In the genomic region with DNA sequence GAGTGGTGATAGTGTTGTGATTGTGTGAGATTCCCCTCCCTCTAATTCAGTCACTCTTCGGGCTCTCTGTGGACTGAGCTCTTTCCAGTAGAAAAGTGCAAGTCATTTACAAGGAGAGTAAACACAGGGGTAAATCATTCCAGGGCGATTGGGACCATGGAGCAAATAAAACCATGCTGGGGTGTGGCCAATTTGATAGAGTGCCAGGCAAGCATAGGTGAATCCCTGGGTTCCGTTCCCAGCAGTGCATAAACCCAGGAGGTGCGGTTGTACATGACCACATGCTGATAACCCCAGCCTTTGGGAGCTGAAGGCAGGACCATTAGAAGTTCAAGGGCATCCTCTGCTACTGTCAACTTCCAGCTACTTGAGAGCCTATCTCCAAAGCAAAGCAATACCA, we compare ENCODE assay signal across 9 mouse cellular contexts. TPM values are rescaled to one million over a fixed set of nuclear protein-coding genes. Genes with fewer than 3 reads are reported as not detected.
A peak's percentile ranks its signal among the peaks of the same experiment; 100 is the strongest.
DNase-seq lines count a peak whose midpoint lies in the region; ATAC-seq lines count a peak whose summit lies in the region.
"Had no signal": no experiment of that assay in that cellular context is flagged by ENCODE, and none has a peak within 500 bp of the region (broad histone marks: within the 10 kb centered on the region; RNA-seq: fewer than 3 reads in every experiment).

No protein-coding gene starts in this region.

- no peaks in the 10 kb centered on the region for H3K36me3 ChIP-seq in heart, embryonic 15.5 days
- no peaks in the 10 kb centered on the region for H3K36me3 ChIP-seq in embryonic facial prominence, embryonic 15.5 days
- H3K36me3 ChIP-seq in midbrain, embryonic 13.5 days: no peaks in the 10 kb centered on the region

- peak overlapping the region; percentile 71; the same call in 1 of the 2 replicates for H3K4me2 ChIP-seq in heart, embryonic 15.5 days
- H3K4me2 ChIP-seq in embryonic facial prominence, embryonic 15.5 days (replicated peaks): peak overlapping the region; percentile 96
- H3K4me2 ChIP-seq in midbrain, embryonic 13.5 days (replicated peaks): peak overlapping the region; percentile 95

- 20% methylated on average over 4 of the region's 4 CpGs for WGBS in heart, embryonic 15.5 days
- 37% methylated on average over 4 of the region's 4 CpGs for WGBS in embryonic facial prominence, embryonic 15.5 days
- WGBS in midbrain, embryonic 13.5 days: 48% methylated on average over 4 of the region's 4 CpGs

- no peaks in the 10 kb centered on the region for H3K9me3 ChIP-seq in heart, embryonic 15.5 days (replicated peaks)
- H3K9me3 ChIP-seq in embryonic facial prominence, embryonic 15.5 days (replicated peaks): no peaks in the 10 kb centered on the region
- H3K9me3 ChIP-seq in midbrain, embryonic 13.5 days: no peaks in the 10 kb centered on the region

- H3K4me1 ChIP-seq in heart, embryonic 15.5 days (replicated peaks): peaks cover 7% of the 10 kb centered on the region
- H3K4me1 ChIP-seq in embryonic facial prominence, embryonic 15.5 days: peaks cover 11% of the 10 kb centered on the region
- peaks cover 7% of the 10 kb centered on the region; the same call in 1 of the 2 replicates for H3K4me1 ChIP-seq in midbrain, embryonic 13.5 days (replicated peaks)

- H3K27me3 ChIP-seq in heart, embryonic 15.5 days: peaks cover 41% of the 10 kb centered on the region
- H3K27me3 ChIP-seq in embryonic facial prominence, embryonic 15.5 days: peaks cover 15% of the 10 kb centered on the region
- peaks cover 10% of the 10 kb centered on the region; the same call in 1 of the 2 replicates for H3K27me3 ChIP-seq in midbrain, embryonic 13.5 days

- no peak overlapping the region for H3K9ac ChIP-seq in heart, embryonic 15.5 days
- no peak overlapping the region for H3K9ac ChIP-seq in embryonic facial prominence, embryonic 15.5 days
- peak overlapping the region; percentile 86; the same call in 1 of the 2 replicates for H3K9ac ChIP-seq in midbrain, embryonic 13.5 days (replicated peaks)

- no peak for DNase-seq in heart, adult 18-20 months
- peak; percentile 79 for DNase-seq in kidney, adult 9 months
- no peak for DNase-seq in frontal cortex, postnatal 14 days (ENCODE audit: low spot score in 2 of 2)
- DNase-seq in gastrocnemius, postnatal 10 days: no peak
- DNase-seq: heart, adult 11 months had no signal

- H3K27ac ChIP-seq in heart, embryonic 15.5 days: no peak overlapping the region
- H3K27ac ChIP-seq in embryonic facial prominence, embryonic 15.5 days (replicated peaks): no peak overlapping the region
- H3K27ac ChIP-seq in midbrain, embryonic 13.5 days: no peak overlapping the region

- ATAC-seq in heart, embryonic 15.5 days (replicated peaks; ENCODE audit: insufficient number of reproducible peaks, insufficient read depth, low FRiP score, low read depth): no peak
- no peak for ATAC-seq in embryonic facial prominence, embryonic 15.5 days (ENCODE audit: insufficient number of reproducible peaks, low FRiP score, low TSS enrichment, low read depth)
- ATAC-seq in midbrain, embryonic 13.5 days: no peak
- ATAC-seq in megakaryocyte progenitor cell, adult 5-6 weeks (replicated peaks; ENCODE audit: poor library complexity): no peak; the same call in 1 of the 2 replicates

- no peak overlapping the region for H3K4me3 ChIP-seq in heart, embryonic 15.5 days
- no peak overlapping the region for H3K4me3 ChIP-seq in embryonic facial prominence, embryonic 15.5 days (replicated peaks)
- H3K4me3 ChIP-seq in midbrain, embryonic 13.5 days (replicated peaks): peak overlapping the region; percentile 64

RNA-seq across cellular contexts. Expression of a gene that starts 0.5 kb away (rescaled TPM):
- 16.6 and 20.5 TPM in 2 replicates for polyA plus RNA-seq in heart, embryonic 15.5 days (2015; fragmentation: Nextera tagmentation; extraction: Ambion mirVana)
- 10 to 100 TPM; 16.5 to 17.4 TPM for total RNA-seq in heart, adult 18-20 months (2021)
- polyA plus RNA-seq in embryonic facial prominence, embryonic 15.5 days (2015; fragmentation: Nextera tagmentation; extraction: Ambion mirVana): 22.5 and 27.9 TPM in 2 replicates
- polyA plus RNA-seq in midbrain, embryonic 13.5 days (2015; fragmentation: Nextera tagmentation; extraction: Ambion mirVana): 24.4 and 26.1 TPM in 2 replicates
- total RNA-seq in megakaryocyte progenitor cell, adult 5-6 weeks (2015): 18.2 and 30.1 TPM in 2 replicates
- total RNA-seq in megakaryocyte progenitor cell, adult 5-6 weeks (2017): 35.4 and 90.9 TPM in 2 replicates
- 10 to 100 TPM in 1 of 2 experiments, 1 to 10 TPM in 1; 7.1 to 12.2 TPM for total RNA-seq in gastrocnemius, postnatal 10 days (2021)

RNA-seq across cellular contexts. Expression of a gene that starts 1.1 kb away (rescaled TPM):
- polyA plus RNA-seq in heart, embryonic 15.5 days (2015; fragmentation: Nextera tagmentation; extraction: Ambion mirVana): 0.20 TPM in 1 of 2 replicates, not detected in the other
- not detected for total RNA-seq in heart, adult 18-20 months (2021)
- polyA plus RNA-seq in embryonic facial prominence, embryonic 15.5 days (2015; fragmentation: Nextera tagmentation; extraction: Ambion mirVana): 0.30 and 0.47 TPM in 2 replicates
- 1.5 and 1.9 TPM in 2 replicates for polyA plus RNA-seq in midbrain, embryonic 13.5 days (2015; fragmentation: Nextera tagmentation; extraction: Ambion mirVana)
- 6.2 and 7.0 TPM in 2 replicates for total RNA-seq in megakaryocyte progenitor cell, adult 5-6 weeks (2015)
- 8.5 and 9.5 TPM in 2 replicates for total RNA-seq in megakaryocyte progenitor cell, adult 5-6 weeks (2017)
- under 1 TPM in 1 of 2 experiments, not detected in 1; 0.31 TPM for total RNA-seq in gastrocnemius, postnatal 10 days (2021)

Comparison
In these comparisons a context has a peak if more than half of its experiments do, and no peak if none do; other contexts are left out.
1. RNA of a gene that starts 1.1 kb away (total RNA-seq): 6.2 to 9.5 TPM in megakaryocyte progenitor cell, adult 5-6 weeks; 0.31 TPM in gastrocnemius, postnatal 10 days and not detected in heart, adult 18-20 months; every median in the first group is over 4 times any median in the second.
2. Peak in every context shown above with its lines, with median percentiles within 50 percentile points of each other: H3K4me2 ChIP-seq.